Mouse (Mus musculus) limb, embryonic 12.5 days (tissue): ENCODE results near the gene Kcnk10. TPM values are rescaled to one million over a fixed set of nuclear protein-coding genes. Genes with fewer than 3 reads are reported as not detected.

Experiments used
- ATAC-seq: fragments of 200-750 bp; cut with Nextera tagmentation; 2 replicates; pipeline ENCODE4 v1.8.0; 2017; ENCODE audit warnings: low read depth, moderate TSS enrichment; ENCODE audit not compliant: insufficient number of reproducible peaks, insufficient read depth, low FRiP score, low TSS enrichment
- H3K27ac ChIP-seq: fragments of 300-500 bp; sonication (generic); 2 replicates; pipeline ENCODE4 v1.5.1; 2016; ENCODE audit warnings: mild to moderate bottlenecking, moderate library complexity
- H3K27me3 ChIP-seq: fragments of 300-500 bp; sonication (generic); 2 replicates; pipeline ENCODE4 v1.6.1; 2016; ENCODE audit warnings: mild to moderate bottlenecking, moderate library complexity
- H3K36me3 ChIP-seq: fragments of 300-500 bp; sonication (generic); 2 replicates; pipeline ENCODE4 v1.6.1; 2016; ENCODE audit warnings: mild to moderate bottlenecking, moderate library complexity
- H3K4me1 ChIP-seq: fragments of 300-500 bp; sonication (generic); replicated peaks from 2 replicates; pipeline ENCODE4 v1.6.1; 2016
- H3K4me2 ChIP-seq: fragments of 300-500 bp; sonication (generic); 2 replicates; pipeline ENCODE4 v1.6.1; 2016; ENCODE audit warnings: mild to moderate bottlenecking, moderate library complexity
- H3K4me3 ChIP-seq: fragments of 300-500 bp; sonication (generic); replicated peaks from 2 replicates; pipeline ENCODE4 v1.5.1; 2016; ENCODE audit warnings: mild to moderate bottlenecking
- H3K9ac ChIP-seq: fragments of 300-500 bp; sonication (generic); replicated peaks from 2 replicates; pipeline ENCODE4 v1.6.1; 2016; ENCODE audit warnings: mild to moderate bottlenecking, moderate library complexity
- H3K9me3 ChIP-seq: fragments of 300-500 bp; sonication (generic); 2 replicates; pipeline ENCODE4 v1.6.1; 2016; ENCODE audit warnings: mild to moderate bottlenecking, moderate library complexity
- WGBS: fragments of 180-500 bp; shearing (Covaris S2); methylation state at CpG from one replicate; pipeline ENCODE4 v1.1.7; 2016; 5-methylcytosine and 5-hydroxymethylcytosine counted together
- polyA plus RNA-seq: library from polyadenylated mRNA; unstranded; fragments of >200 nt; fragmentation: Nextera tagmentation; extraction: Ambion mirVana; gene quantifications from 2 replicates; pipeline ENCODE4 v1.2.1, GENCODE M21; 2016

Kcnk10 gene
- polyA plus RNA-seq, 1 experiment from 2014 or later, result 0.21 TPM

DNA sequence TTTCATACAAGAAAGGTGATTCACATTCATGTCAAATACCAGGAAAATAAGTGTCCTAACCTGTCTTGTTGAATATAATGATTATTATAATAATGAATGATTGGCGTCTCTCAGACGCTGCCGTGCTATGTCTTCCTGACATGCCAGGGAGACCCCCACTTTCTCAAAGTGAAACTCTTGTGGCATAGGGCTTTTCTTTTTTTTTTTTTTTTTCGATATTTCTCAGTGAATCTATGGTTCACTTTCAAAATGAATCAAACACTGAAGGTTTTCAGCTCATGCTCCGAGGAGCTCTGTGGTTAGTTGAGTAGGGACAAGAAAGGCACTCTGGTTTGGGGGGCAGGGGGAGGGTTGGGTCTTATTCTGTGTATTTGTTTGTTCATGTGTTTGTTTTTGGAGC is 22.8 kb upstream of the Kcnk10 start:
- Histone ChIP-seq H3K4me1 (no peaks in the 10 kb centered on the region), H3K9me3 (peaks cover 14% of the 10 kb centered on the region), H3K4me2 (no peak overlapping the region), H3K4me3 (no peak overlapping the region), H3K27me3 (no peaks in the 10 kb centered on the region), H3K27ac (no peak overlapping the region), H3K9ac (no peak overlapping the region), H3K36me3 (no peaks in the 10 kb centered on the region)
- ATAC-seq, result no peak
- WGBS, result 84% methylated on average over 5 of the region's 5 CpGs

- 86% methylated on average over 2 of the region's 2 CpGs for WGBS
- H3K9ac ChIP-seq, result no peak overlapping the region
- H3K4me2 ChIP-seq, result no peak overlapping the region
- no peak for ATAC-seq
- H3K9me3 ChIP-seq, result peaks cover 11% of the 10 kb centered on the region; the same call in 1 of the 2 replicates
- H3K4me1 ChIP-seq, result no peaks in the 10 kb centered on the region
- H3K27me3 ChIP-seq, result no peaks in the 10 kb centered on the region
- no peak overlapping the region for H3K27ac ChIP-seq
- H3K36me3 ChIP-seq, result no peaks in the 10 kb centered on the region
- no peak overlapping the region for H3K4me3 ChIP-seq
These were observed 12.9 kb upstream of the Kcnk10 start for GRCm38 (mm10) chr12:98591016-98591415.

DNA sequence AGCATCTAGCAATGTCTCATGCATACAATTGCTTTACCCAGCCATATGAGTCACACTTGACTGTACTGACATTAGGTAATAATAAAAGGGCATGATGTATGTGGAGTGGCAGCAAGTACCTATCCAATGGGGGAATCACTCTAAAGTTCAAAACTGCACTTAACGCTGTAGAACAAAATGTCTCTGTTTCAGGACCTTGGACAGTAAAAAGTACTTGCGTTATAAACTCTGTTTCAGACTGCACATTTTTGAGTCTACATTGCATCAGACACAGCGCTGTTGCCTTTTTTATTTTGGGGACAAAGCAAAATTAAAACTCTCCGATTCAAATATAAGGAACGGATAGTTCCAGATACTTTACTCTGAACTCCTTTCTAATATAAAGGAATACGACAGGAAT is 10.5 kb upstream of the Kcnk10 start:
- H3K4me3 ChIP-seq, result no peak overlapping the region

GRCm38 (mm10) chr12:98585302-98585701 is 7.2 kb upstream of the Kcnk10 start:
- Histone ChIP-seq H3K27ac (no peak overlapping the region), H3K4me3 (no peak overlapping the region), H3K4me2 (no peak overlapping the region), H3K27me3 (no peaks in the 10 kb centered on the region), H3K36me3 (no peaks in the 10 kb centered on the region), H3K9ac (no peak overlapping the region), H3K9me3 (no peaks in the 10 kb centered on the region), H3K4me1 (no peaks in the 10 kb centered on the region)
- WGBS, result 40% methylated on average over 3 of the region's 3 CpGs
- no peak for ATAC-seq

More for the DNA sequence above, 10.5 kb upstream of the Kcnk10 start:
- H3K27ac ChIP-seq, result no peak overlapping the region
- no peak for ATAC-seq
- no peaks in the 10 kb centered on the region for H3K27me3 ChIP-seq
- H3K4me2 ChIP-seq, result no peak overlapping the region
- H3K4me1 ChIP-seq, result no peaks in the 10 kb centered on the region
- peaks cover 11% of the 10 kb centered on the region; the same call in 1 of the 2 replicates for H3K9me3 ChIP-seq
- H3K36me3 ChIP-seq, result no peaks in the 10 kb centered on the region
- H3K9ac ChIP-seq, result no peak overlapping the region
- WGBS, result 65% methylated on average over 6 of the region's 6 CpGs

DNA sequence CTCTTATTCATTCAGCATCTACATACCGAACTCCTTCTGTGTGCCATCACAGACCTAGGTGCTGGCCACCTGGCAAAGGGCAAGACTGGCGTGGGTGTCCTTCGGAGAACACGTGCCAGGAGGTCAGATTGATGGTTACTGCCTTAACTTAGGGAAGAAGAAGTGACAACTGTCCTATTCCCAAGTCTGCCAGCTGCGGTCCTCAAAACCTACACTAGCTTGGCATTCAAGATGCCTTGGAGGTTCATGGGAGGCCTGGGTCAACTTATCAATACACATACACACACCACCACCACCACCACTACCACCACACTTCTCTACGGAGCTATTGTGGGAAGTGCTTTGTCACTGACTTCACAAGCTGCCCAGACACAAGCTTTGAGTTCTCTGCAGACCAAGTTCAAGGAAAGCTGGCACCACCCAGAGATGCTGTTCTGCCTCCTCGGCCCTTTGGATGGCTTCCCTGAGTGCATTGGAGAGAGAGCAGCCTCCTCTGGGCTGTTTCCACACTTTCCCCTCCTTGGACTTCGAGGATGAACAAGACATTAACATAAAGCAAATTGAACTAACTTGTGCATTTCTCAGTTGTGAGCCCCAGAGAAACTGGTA is 2.1 kb downstream of the Kcnk10 start:
- Histone ChIP-seq H3K9ac (no peak overlapping the region), H3K27ac (no peak overlapping the region), H3K36me3 (no peaks in the 10 kb centered on the region), H3K4me3 (no peak overlapping the region), H3K27me3 (peaks cover 87% of the 10 kb centered on the region), H3K9me3 (no peaks in the 10 kb centered on the region), H3K4me2 (no peak overlapping the region), H3K4me1 (peaks cover 9% of the 10 kb centered on the region; the same call in 1 of the 2 replicates)
- WGBS, result 67% methylated on average over 8 of the region's 8 CpGs
- ATAC-seq, result no peak

DNA sequence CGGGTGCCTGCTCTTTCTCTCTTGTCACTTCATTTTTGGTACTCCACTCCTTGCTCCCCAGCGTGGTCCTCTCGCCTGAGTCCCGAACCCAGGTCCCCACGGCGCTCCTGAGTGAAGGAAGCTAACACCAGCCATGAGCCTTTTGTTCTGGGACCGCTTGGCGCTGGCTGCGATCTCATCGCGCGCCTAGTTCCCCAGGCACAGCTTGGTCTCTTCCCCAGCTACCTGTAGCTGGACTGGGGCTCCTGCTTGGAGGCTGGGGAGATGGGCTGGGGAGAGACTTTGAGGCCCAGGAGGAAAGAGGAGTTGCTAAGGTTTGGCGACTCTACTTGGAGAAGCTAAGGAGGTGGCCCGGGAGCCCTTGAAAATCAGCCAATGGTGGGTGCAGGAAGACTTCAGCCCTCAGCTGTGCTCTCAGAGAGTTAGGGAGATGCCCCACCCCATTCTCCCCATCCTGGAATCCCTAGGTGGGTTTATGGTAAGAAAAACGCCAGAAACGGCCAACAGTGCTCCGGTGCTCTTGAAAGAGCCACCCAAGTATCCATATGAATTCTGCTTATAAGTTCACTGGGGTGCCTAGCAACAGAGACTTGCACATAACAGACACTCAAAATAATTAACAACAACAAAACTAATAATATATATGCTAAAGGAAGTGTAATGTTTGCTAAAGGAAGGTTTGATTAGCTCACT is 2.8 kb downstream of the Kcnk10 start:
- peak overlapping the region; percentile 52; the same call in 1 of the 2 replicates for H3K9ac ChIP-seq
- H3K4me1 ChIP-seq, result peaks cover 9% of the 10 kb centered on the region; the same call in 1 of the 2 replicates
- H3K36me3 ChIP-seq, result no peaks in the 10 kb centered on the region
- 9% methylated on average over 17 of the region's 17 CpGs for WGBS
- peak overlapping the region; percentile 69 for H3K4me3 ChIP-seq
- no peaks in the 10 kb centered on the region for H3K9me3 ChIP-seq
- H3K4me2 ChIP-seq, result peak overlapping the region; percentile 100
- no peak for ATAC-seq
- peaks cover 92% of the 10 kb centered on the region for H3K27me3 ChIP-seq
- no peak overlapping the region for H3K27ac ChIP-seq

DNA sequence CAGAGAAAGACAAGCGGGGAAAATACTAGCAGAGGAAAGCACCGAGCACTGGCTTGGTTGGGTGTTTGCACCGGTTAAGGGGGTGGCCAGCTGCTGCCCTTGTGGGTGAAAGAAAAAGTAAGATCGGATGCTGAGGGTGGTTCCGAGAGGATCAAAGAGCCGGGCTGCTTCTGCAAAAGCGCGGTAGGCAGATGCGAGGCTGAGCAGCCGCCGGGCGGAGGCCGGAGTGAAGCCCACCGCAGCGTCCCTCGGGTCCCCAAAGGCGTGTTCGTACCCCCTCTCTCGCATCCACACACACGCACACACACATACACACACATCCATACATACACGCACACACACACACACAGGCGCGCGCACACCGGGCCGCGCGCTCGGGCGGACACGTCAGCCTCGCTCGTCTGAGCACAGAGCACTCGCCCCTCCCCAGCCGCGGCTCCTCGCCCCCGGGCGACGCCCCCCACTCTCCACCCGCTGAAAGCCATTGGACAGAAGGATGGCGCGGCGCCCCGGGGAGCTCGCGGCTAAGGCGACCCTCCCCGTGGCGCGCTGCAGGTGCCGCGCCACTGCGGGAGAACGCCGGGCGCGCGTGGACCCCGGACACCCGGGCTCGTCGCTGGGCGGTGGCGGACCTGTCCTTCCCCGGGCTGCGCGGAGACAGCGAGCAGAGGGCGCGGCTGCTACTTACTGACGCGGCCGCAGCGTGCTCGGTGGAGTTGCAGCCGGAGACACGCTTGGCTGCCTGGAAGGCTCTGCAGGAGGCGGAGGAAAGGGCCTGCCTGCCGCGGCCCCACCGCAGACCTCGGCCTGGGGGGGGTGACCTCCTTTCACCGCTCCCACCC is 3.5 kb downstream of the Kcnk10 start:
- H3K9me3 ChIP-seq, result no peaks in the 10 kb centered on the region
- peak overlapping the region; percentile 69 for H3K4me3 ChIP-seq
- peaks cover 9% of the 10 kb centered on the region; the same call in 1 of the 2 replicates for H3K4me1 ChIP-seq
- WGBS, result 1% methylated on average over 84 of the region's 84 CpGs
- peaks cover 93% of the 10 kb centered on the region for H3K27me3 ChIP-seq
- H3K36me3 ChIP-seq, result no peaks in the 10 kb centered on the region
- peak overlapping the region; percentile 100 for H3K4me2 ChIP-seq
- H3K9ac ChIP-seq, result peak overlapping the region; percentile 52
- ATAC-seq, result peak; percentile 71; the same call in 1 of the 2 replicates
- no peak overlapping the region for H3K27ac ChIP-seq

DNA sequence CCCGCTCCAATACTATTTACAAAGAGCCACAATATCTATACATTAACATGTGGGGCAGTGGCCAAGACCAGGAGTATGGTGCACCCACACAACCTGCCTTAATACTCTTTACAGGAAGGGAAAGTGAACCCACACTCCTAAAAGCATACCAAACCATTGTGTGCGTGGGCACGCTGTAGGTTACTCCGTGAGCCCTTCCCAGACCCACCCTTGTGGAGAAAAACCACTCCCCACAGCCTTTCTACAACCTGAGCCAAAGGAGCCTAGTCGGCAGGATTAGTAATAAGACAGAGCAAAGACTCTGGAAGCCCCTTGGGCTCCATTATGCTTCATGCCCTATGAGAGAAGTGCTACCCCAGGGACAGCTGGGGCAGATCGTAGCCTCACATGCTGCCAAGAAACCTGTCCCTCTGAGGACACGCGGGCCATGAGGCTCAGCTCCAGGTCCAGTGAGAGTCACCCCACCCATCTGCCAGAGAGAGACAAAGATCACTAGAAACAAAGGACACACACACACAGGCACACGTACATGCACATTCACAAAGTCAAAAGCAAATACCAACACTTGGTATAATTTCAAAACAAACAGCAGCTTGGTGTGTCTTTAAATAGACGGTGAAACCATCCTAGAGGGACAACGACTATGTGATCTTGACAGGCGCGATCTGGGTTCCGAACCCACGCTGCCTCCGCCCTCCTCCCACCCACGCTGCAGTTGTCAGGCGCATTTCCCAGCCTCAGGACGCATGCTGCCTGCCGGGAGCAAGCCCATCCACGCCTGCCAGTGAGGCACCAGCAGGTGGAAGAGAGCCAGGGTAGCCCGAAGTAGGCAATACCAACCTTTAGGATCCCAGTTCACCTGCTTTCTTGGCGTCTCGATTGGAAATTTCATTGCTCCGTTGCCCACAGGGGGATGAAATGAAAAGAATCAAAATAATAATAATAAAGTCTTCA is 4.5 kb downstream of the Kcnk10 start:
- no peak overlapping the region for H3K27ac ChIP-seq
- peaks cover 86% of the 10 kb centered on the region for H3K27me3 ChIP-seq
- no peak for ATAC-seq

GRCm38 (mm10) chr12:98571896-98572680 is 6.0 kb downstream of the Kcnk10 start:
- no peak overlapping the region for H3K4me2 ChIP-seq
- WGBS, result 37% methylated on average over 8 of the region's 8 CpGs
- no peaks in the 10 kb centered on the region for H3K9me3 ChIP-seq
- no peak overlapping the region for H3K27ac ChIP-seq
- no peak overlapping the region for H3K4me3 ChIP-seq
- H3K9ac ChIP-seq, result no peak overlapping the region
- H3K27me3 ChIP-seq, result peaks cover 71% of the 10 kb centered on the region
- ATAC-seq, result no peak
- H3K36me3 ChIP-seq, result no peaks in the 10 kb centered on the region
- H3K4me1 ChIP-seq, result peaks cover 4% of the 10 kb centered on the region; the same call in 1 of the 2 replicates

More for the DNA sequence above, 4.5 kb downstream of the Kcnk10 start:
- no peaks in the 10 kb centered on the region for H3K36me3 ChIP-seq
- peaks cover 9% of the 10 kb centered on the region; the same call in 1 of the 2 replicates for H3K4me1 ChIP-seq
- WGBS, result 23% methylated on average over 25 of the region's 25 CpGs
- peak overlapping the region; percentile 69 for H3K4me3 ChIP-seq
- H3K9ac ChIP-seq, result no peak overlapping the region
- H3K4me2 ChIP-seq, result peak overlapping the region; percentile 100
- no peaks in the 10 kb centered on the region for H3K9me3 ChIP-seq

DNA sequence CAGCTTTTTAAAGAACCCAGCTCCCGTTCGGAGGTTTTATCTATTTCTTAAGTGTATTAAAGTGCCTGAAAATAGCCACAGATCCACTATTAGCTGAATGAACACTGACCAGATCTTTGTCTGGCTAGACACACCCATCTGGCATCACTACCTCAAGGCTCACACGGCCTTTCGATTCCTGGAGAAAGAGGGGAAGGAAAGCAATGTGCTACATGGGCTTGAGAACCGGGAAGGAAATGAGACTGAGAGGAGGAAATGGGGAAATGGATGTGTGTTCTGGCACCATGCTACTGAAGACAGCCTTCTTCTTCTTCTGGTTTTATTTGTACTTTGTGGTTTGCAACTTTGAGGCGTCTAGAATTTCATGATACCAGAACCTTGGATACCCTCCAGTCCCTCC is 8.7 kb downstream of the Kcnk10 start:
- Histone ChIP-seq H3K4me3 (no peak overlapping the region), H3K9me3 (no peaks in the 10 kb centered on the region), H3K9ac (no peak overlapping the region), H3K36me3 (no peaks in the 10 kb centered on the region), H3K4me1 (no peaks in the 10 kb centered on the region), H3K4me2 (no peak overlapping the region), H3K27me3 (peaks cover 44% of the 10 kb centered on the region), H3K27ac (no peak overlapping the region)
- ATAC-seq, result no peak
- 82% methylated on average over 6 of the region's 6 CpGs for WGBS
